In genomic region chr10:88417686-88418085, GRCm38 (mm10) we compare ENCODE assay signal across 30 mouse cellular contexts. TPM values are rescaled to one million over a fixed set of nuclear protein-coding genes. Genes with fewer than 3 reads are reported as not detected.
DNase-seq lines count a peak whose midpoint lies in the region; ATAC-seq and TF ChIP-seq lines count a peak whose summit lies in the region.
"Had no signal": no experiment of that assay in that cellular context is flagged by ENCODE, and none has a peak within 500 bp of the region (broad histone marks: within the 10 kb centered on the region; RNA-seq: fewer than 3 reads in every experiment).

No protein-coding gene starts in this region.

- peak overlapping the region; percentile 85 for H3K27ac ChIP-seq in bone marrow macrophage, adult 2 months (ENCODE audit: insufficient read depth, low read depth, low read length)
- H3K27ac ChIP-seq in hindbrain, embryonic 13.5 days, result no peak overlapping the region
- no peak overlapping the region for H3K27ac ChIP-seq in thymus, adult 2 months (ENCODE audit: control insufficient read depth, insufficient read depth, low read length)
- H3K27ac ChIP-seq: embryonic facial prominence, embryonic 13.5 days; forebrain, embryonic 12.5 days; heart, embryonic 10.5 days; hindbrain, postnatal 0 days; limb, embryonic 12.5 days; liver, embryonic 12.5 days; neural tube, embryonic 15.5 days; stomach, embryonic 15.5 days had no signal

- no peak for TF ChIP-seq CTCF in bone marrow macrophage, adult 2 months (IDR thresholded peaks at IDR 0.05; ENCODE audit: low read depth, low read length)
- TF ChIP-seq CTCF in thymus, adult 2 months (IDR thresholded peaks at IDR 0.05; ENCODE audit: borderline replicate concordance, control insufficient read depth, extremely low read depth, insufficient read depth, low read length, poor library complexity), result no peak

- peak; percentile 57 for DNase-seq in lung, postnatal 36 days
- no peak for DNase-seq in lung, postnatal 14 days
- DNase-seq in splenic B cell, adult 2 months (ENCODE audit: low read depth, low spot score), result peak; percentile 61
- no peak for DNase-seq in thymus, adult 2 months
- DNase-seq: adrenal gland, postnatal 36 days; cerebellum, adult 11-12 months; cerebellum, postnatal 10 days; gastrocnemius, postnatal 36 days; heart, postnatal 4 days; kidney, postnatal 25 days; layer of hippocampus, postnatal 36 days; lung, embryonic 14.5 days; midbrain, embryonic 14.5 days; right cerebral cortex, postnatal 25 days; thymus, adult 18-20 months; thymus, postnatal 4 days had no signal

- peak; percentile 77 for ATAC-seq in megakaryocyte, adult 5-6 weeks (ENCODE audit: poor library complexity, severe bottlenecking)
- ATAC-seq in hindbrain, embryonic 13.5 days (ENCODE audit: low FRiP score), result no peak
- ATAC-seq: hindbrain, postnatal 0 days; intestine, embryonic 16.5 days had no signal

- no peaks in the 10 kb centered on the region for H3K27me3 ChIP-seq in splenic B cell, adult 2 months (ENCODE audit: control insufficient read depth, insufficient read depth, low read length, poor library complexity, severe bottlenecking)
- H3K27me3 ChIP-seq in hindbrain, embryonic 13.5 days, result no peaks in the 10 kb centered on the region
- H3K27me3 ChIP-seq in thymus, adult 2 months (ENCODE audit: control insufficient read depth, insufficient read depth, low read length), result no peaks in the 10 kb centered on the region
- H3K27me3 ChIP-seq: embryonic facial prominence, embryonic 13.5 days; forebrain, embryonic 12.5 days; limb, embryonic 12.5 days; liver, embryonic 12.5 days; neural tube, embryonic 15.5 days; stomach, embryonic 15.5 days had no signal

- H3K9ac ChIP-seq in hindbrain, embryonic 13.5 days, result no peak overlapping the region
- H3K9ac ChIP-seq: embryonic facial prominence, embryonic 13.5 days; forebrain, embryonic 12.5 days; limb, embryonic 12.5 days; liver, embryonic 12.5 days; lung, embryonic 14.5 days; neural tube, embryonic 15.5 days; stomach, embryonic 15.5 days had no signal

- TF ChIP-seq POLR2A in bone marrow macrophage, adult 2 months (IDR thresholded peaks at IDR 0.05; ENCODE audit: borderline replicate concordance, low read depth, low read length), result no peak
- no peak for TF ChIP-seq POLR2A in thymus, adult 2 months (IDR thresholded peaks at IDR 0.05; ENCODE audit: control insufficient read depth, extremely low read depth, insufficient read depth, low read length, poor library complexity)

- 0 out of 2 replicates have a peak, but pooled peaks cover 5% of the 10 kb centered on the region for H3K36me3 ChIP-seq in splenic B cell, adult 2 months (ENCODE audit: control insufficient read depth, insufficient read depth, low read length, poor library complexity, severe bottlenecking)
- H3K36me3 ChIP-seq in hindbrain, embryonic 13.5 days, result peaks cover 65% of the 10 kb centered on the region
- H3K36me3 ChIP-seq in thymus, adult 2 months (ENCODE audit: control insufficient read depth, insufficient read depth, low read length), result peaks cover 16% of the 10 kb centered on the region

- 83% methylated on average over 5 of the region's 5 CpGs for WGBS in hindbrain, embryonic 13.5 days
- WGBS in thymus, adult 2 months, result 63% methylated on average over 5 of the region's 5 CpGs

- peaks cover 45% of the 10 kb centered on the region for H3K4me1 ChIP-seq in bone marrow macrophage, adult 2 months (ENCODE audit: control insufficient read depth, insufficient read depth, low read length)
- 0 out of 2 replicates have a peak, but pooled peaks cover under 1% of the 10 kb centered on the region for H3K4me1 ChIP-seq in hindbrain, embryonic 13.5 days (replicated peaks)
- H3K4me1 ChIP-seq in thymus, adult 2 months (replicated peaks; ENCODE audit: control insufficient read depth, insufficient read depth, low read length), result peaks cover 19% of the 10 kb centered on the region
- H3K4me1 ChIP-seq: embryonic facial prominence, embryonic 13.5 days; forebrain, embryonic 12.5 days; limb, embryonic 12.5 days; liver, embryonic 12.5 days; neural tube, embryonic 15.5 days; stomach, embryonic 15.5 days had no signal

- no peaks in the 10 kb centered on the region for H3K9me3 ChIP-seq in hindbrain, embryonic 13.5 days
- H3K9me3 ChIP-seq: forebrain, embryonic 12.5 days; heart, embryonic 10.5 days; limb, embryonic 12.5 days; liver, embryonic 12.5 days; neural tube, embryonic 15.5 days; stomach, embryonic 15.5 days had no signal

- no peak overlapping the region for H3K4me2 ChIP-seq in hindbrain, embryonic 13.5 days
- H3K4me2 ChIP-seq: embryonic facial prominence, embryonic 13.5 days; forebrain, embryonic 12.5 days; limb, embryonic 12.5 days; liver, embryonic 12.5 days; lung, embryonic 14.5 days; neural tube, embryonic 15.5 days; stomach, embryonic 15.5 days had no signal

- no peak overlapping the region for H3K4me3 ChIP-seq in bone marrow macrophage, adult 2 months (ENCODE audit: insufficient read depth, low read length)
- no peak overlapping the region for H3K4me3 ChIP-seq in hindbrain, embryonic 13.5 days
- no peak overlapping the region for H3K4me3 ChIP-seq in thymus, adult 2 months (ENCODE audit: control insufficient read depth, insufficient read depth, low read length)
- H3K4me3 ChIP-seq: embryonic facial prominence, embryonic 13.5 days; erythroblast, embryonic 14.5 days; forebrain, embryonic 12.5 days; heart, embryonic 10.5 days; limb, embryonic 12.5 days; liver, embryonic 12.5 days; neural tube, embryonic 15.5 days; stomach, embryonic 15.5 days had no signal

RNA-seq across cellular contexts. Expression of gene Gnptab, which starts 38.8 kb away (rescaled TPM):
- polyA plus RNA-seq in bone marrow macrophage, adult 2 months (2012; ENCODE audit: insufficient read depth, insufficient read length, missing spikeins), result 22.9 and 26.8 TPM in 2 replicates
- total RNA-seq in megakaryocyte, adult 5-6 weeks (2015), result 55.8 and 57.4 TPM in 2 replicates
- total RNA-seq in megakaryocyte, adult 5-6 weeks (2017), result 29.4 and 33.3 TPM in 2 replicates
- 13.8 and 15.9 TPM in 2 replicates for polyA plus RNA-seq in hindbrain, embryonic 13.5 days (2015; fragmentation: Nextera tagmentation; extraction: Ambion mirVana)
- 14.3 and 16.0 TPM in 2 replicates for polyA plus RNA-seq in thymus, adult 2 months (2012; rRNA removed)

RNA-seq across cellular contexts. Expression of gene Dram1, which starts 38.8 kb away (rescaled TPM):
- 76.0 and 77.0 TPM in 2 replicates for polyA plus RNA-seq in bone marrow macrophage, adult 2 months (2012; ENCODE audit: insufficient read depth, insufficient read length, missing spikeins)
- 45.0 and 46.2 TPM in 2 replicates for total RNA-seq in megakaryocyte, adult 5-6 weeks (2015)
- total RNA-seq in megakaryocyte, adult 5-6 weeks (2017), result 35.5 and 36.0 TPM in 2 replicates
- 0.41 and 0.55 TPM in 2 replicates for polyA plus RNA-seq in hindbrain, embryonic 13.5 days (2015; fragmentation: Nextera tagmentation; extraction: Ambion mirVana)
- 19.3 and 24.9 TPM in 2 replicates for polyA plus RNA-seq in thymus, adult 2 months (2012; rRNA removed)
- polyA plus RNA-seq: erythroblast, embryonic 14.5 days had no signal

RNA-seq across cellular contexts. Expression of gene Sycp3, which starts 41.7 kb away (rescaled TPM):
- not detected in 2 replicates for polyA plus RNA-seq in bone marrow macrophage, adult 2 months (2012; ENCODE audit: insufficient read depth, insufficient read length, missing spikeins)
- not detected in 2 replicates for total RNA-seq in megakaryocyte, adult 5-6 weeks (2015)
- 0.62 TPM in 1 of 2 replicates, not detected in the other for total RNA-seq in megakaryocyte, adult 5-6 weeks (2017)
- 0.14 and 0.43 TPM in 2 replicates for polyA plus RNA-seq in hindbrain, embryonic 13.5 days (2015; fragmentation: Nextera tagmentation; extraction: Ambion mirVana)
- polyA plus RNA-seq in thymus, adult 2 months (2012; rRNA removed), result not detected in 2 replicates
- total RNA-seq: gastrocnemius, postnatal 36 days; heart, postnatal 4 days; hindbrain, postnatal 0 days had no signal
- polyA plus RNA-seq: erythroblast, embryonic 14.5 days; kidney, embryonic 14.5 days; liver, embryonic 12.5 days; lung, embryonic 14.5 days; neural tube, embryonic 15.5 days had no signal

Comparison
In these comparisons a context has a peak if more than half of its experiments do, and no peak if none do; other contexts are left out.
1. DNase-seq: peak in lung, postnatal 36 days (single experiment) and splenic B cell, adult 2 months (single experiment); none in lung, postnatal 14 days (single experiment) and thymus, adult 2 months (single experiment).
2. RNA of gene Dram1, which starts 38.8 kb away (polyA plus RNA-seq): 76.0 to 77.0 TPM in bone marrow macrophage, adult 2 months and 19.3 to 24.9 TPM in thymus, adult 2 months; 0.41 to 0.55 TPM in hindbrain, embryonic 13.5 days; every median in the first group is over 10 times any median in the second.